Mouse (Mus musculus): ENCODE data around the gene Bid. TPM values are rescaled to one million over a fixed set of nuclear protein-coding genes. Genes with fewer than 3 reads are reported as not detected.
"Not testable (repeated sequence)": the region's sequence is repeated elsewhere in the genome, so short reads cannot be mapped to it uniquely, and the experiment has no call there.

Bid gene
- total RNA-seq, 2 experiments from 2014 or later = 20.9 to 23.2 TPM

GRCm38 (mm10) chr6:120906521-120906920 lies 10.1 kb downstream of the Bid start:
- DNase-seq (ENCODE audit: low spot score in 2 of 2) = no peak

GRCm38 (mm10) chr6:120905111-120905510 lies 11.5 kb downstream of the Bid start:
- no peak for DNase-seq (ENCODE audit: low spot score in 2 of 2)

GRCm38 (mm10) chr6:120903961-120904360 lies 12.7 kb downstream of the Bid start:
- DNase-seq (ENCODE audit: low spot score in 2 of 2) = no peak

GRCm38 (mm10) chr6:120903450-120903912 lies 13.2 kb downstream of the Bid start:
- no peak for DNase-seq (ENCODE audit: low spot score in 2 of 2)

GRCm38 (mm10) chr6:120901776-120902645 lies 14.6 kb downstream of the Bid start:
- DNase-seq (ENCODE audit: low spot score in 2 of 2) = no peak

- DNase-seq (ENCODE audit: low spot score in 2 of 2) = peak; percentile 35 to 55
Measured at GRCm38 (mm10) chr6:120898188-120898833, 18.3 kb downstream of the Bid start.

- no peak for DNase-seq (ENCODE audit: low spot score in 2 of 2)
Measured at GRCm38 (mm10) chr6:120894524-120894923, 22.1 kb downstream of the Bid start.

- no peak for DNase-seq (ENCODE audit: low spot score in 2 of 2)
Measured at GRCm38 (mm10) chr6:120894089-120894488, 22.6 kb downstream of the Bid start.

- DNase-seq (ENCODE audit: low spot score in 2 of 2) = no peak
Measured at GRCm38 (mm10) chr6:120886696-120887095, 30.0 kb downstream of the Bid start.

GRCm38 (mm10) chr6:120884436-120884835 lies 32.2 kb downstream of the Bid start:
- no peak for DNase-seq (ENCODE audit: low spot score in 2 of 2)

GRCm38 (mm10) chr6:120879046-120879445 lies 37.6 kb downstream of the Bid start:
- no peak for DNase-seq (ENCODE audit: low spot score in 2 of 2)

- DNase-seq (ENCODE audit: low spot score in 2 of 2) = no peak
Measured at GRCm38 (mm10) chr6:120873874-120874273, 42.8 kb downstream of the Bid start.

- no peak for DNase-seq (ENCODE audit: low spot score in 2 of 2)
Measured at GRCm38 (mm10) chr6:120871286-120871685, 45.4 kb downstream of the Bid start.

- no peak for DNase-seq (ENCODE audit: low spot score in 2 of 2)
Measured at GRCm38 (mm10) chr6:120868824-120869223, 47.8 kb downstream of the Bid start.

GRCm38 (mm10) chr6:120866051-120866814 lies 50.4 kb downstream of the Bid start:
- no peak for DNase-seq (ENCODE audit: low spot score in 2 of 2)

- no peak for DNase-seq (ENCODE audit: low spot score in 2 of 2)
Measured at GRCm38 (mm10) chr6:120860079-120860478, 56.6 kb downstream of the Bid start.

GRCm38 (mm10) chr6:120858217-120858711 lies 58.4 kb downstream of the Bid start:
- peak in 1 of 2 experiments; percentile 20 for DNase-seq (ENCODE audit: low spot score in 2 of 2)

- no peak for DNase-seq (ENCODE audit: low spot score in 2 of 2)
Measured at GRCm38 (mm10) chr6:120854413-120854812, 62.2 kb downstream of the Bid start.

GRCm38 (mm10) chr6:120850720-120851119 lies 65.9 kb downstream of the Bid start:
- DNase-seq (ENCODE audit: low spot score in 2 of 2) = not testable (repeated sequence)

All from layer of hippocampus, postnatal 10 days (tissue).